In the genomic region with DNA sequence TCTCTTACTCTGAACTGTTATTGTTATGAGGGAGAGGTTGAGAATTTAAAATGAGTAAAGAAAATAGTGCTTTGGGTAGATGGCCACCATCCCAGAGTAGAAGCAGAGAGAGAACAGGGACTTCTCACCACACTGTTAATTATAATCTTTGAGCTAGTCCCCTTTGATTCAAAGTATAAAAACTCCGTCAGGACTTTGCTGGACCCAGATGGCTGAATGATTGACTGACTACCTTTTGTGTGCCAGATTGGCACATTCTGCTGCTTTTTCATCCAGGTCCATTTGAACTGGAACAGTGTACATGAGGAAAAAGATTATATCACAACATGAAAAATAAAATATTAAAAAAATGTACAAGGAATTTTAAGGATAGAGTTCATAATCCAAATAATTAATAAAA, we compare ENCODE assay signal across 20 mouse cellular contexts.
DNase-seq lines count a peak whose midpoint lies in the region; ATAC-seq and TF ChIP-seq lines count a peak whose summit lies in the region.
"Had no signal": no experiment of that assay in that cellular context is flagged by ENCODE, and none has a peak within 500 bp of the region (broad histone marks: within the 10 kb centered on the region; RNA-seq: fewer than 3 reads in every experiment).

No protein-coding gene starts in this region.

- H3K27me3 ChIP-seq in kidney, embryonic 14.5 days (ENCODE audit: control insufficient read depth, insufficient read depth, low read length), result no peaks in the 10 kb centered on the region
- no peaks in the 10 kb centered on the region for H3K27me3 ChIP-seq in kidney, embryonic 15.5 days
- no peaks in the 10 kb centered on the region for H3K27me3 ChIP-seq in forebrain, postnatal 0 days (ENCODE audit: insufficient read depth, low read length)
- H3K27me3 ChIP-seq: embryonic facial prominence, embryonic 13.5 days; heart, embryonic 15.5 days; intestine, embryonic 15.5 days had no signal

- H3K36me3 ChIP-seq in kidney, embryonic 14.5 days (ENCODE audit: control insufficient read depth, insufficient read depth, low read length), result no peaks in the 10 kb centered on the region
- H3K36me3 ChIP-seq in kidney, embryonic 15.5 days, result no peaks in the 10 kb centered on the region
- no peaks in the 10 kb centered on the region for H3K36me3 ChIP-seq in forebrain, postnatal 0 days (ENCODE audit: insufficient read depth)
- H3K36me3 ChIP-seq: embryonic facial prominence, embryonic 13.5 days; heart, embryonic 15.5 days; hindbrain, embryonic 10.5 days; intestine, embryonic 15.5 days had no signal

- ATAC-seq in kidney, embryonic 14.5 days (ENCODE audit: low FRiP score, low TSS enrichment), result no peak
- no peak for ATAC-seq in kidney, embryonic 15.5 days (replicated peaks; ENCODE audit: low FRiP score)
- ATAC-seq in forebrain, postnatal 0 days, result no peak
- ATAC-seq: intestine, embryonic 15.5 days had no signal

- TF ChIP-seq CTCF in forebrain, postnatal 0 days (IDR thresholded peaks at IDR 0.05; ENCODE audit: low read depth), result no peak

- H3K4me2 ChIP-seq in kidney, embryonic 14.5 days (replicated peaks; ENCODE audit: low read depth, low read length), result no peak overlapping the region
- no peak overlapping the region for H3K4me2 ChIP-seq in kidney, embryonic 15.5 days
- H3K4me2 ChIP-seq in forebrain, postnatal 0 days (ENCODE audit: low read depth), result no peak overlapping the region
- H3K4me2 ChIP-seq: embryonic facial prominence, embryonic 13.5 days; heart, embryonic 11.5 days; heart, embryonic 15.5 days; hindbrain, embryonic 14.5 days; intestine, embryonic 15.5 days had no signal

- DNase-seq in cerebellum, postnatal 14 days, result peak; percentile 18 to 47
- DNase-seq in cerebellum, adult 11 months, result no peak
- DNase-seq in kidney, adult 11 months, result peak; percentile 12
- peak; percentile 1 to 10 for DNase-seq in kidney, postnatal 36 days
- peak; percentile 16 for DNase-seq in forebrain, postnatal 0 days
- DNase-seq in heart, adult 9 months (ENCODE audit: low spot score in 2 of 2), result no peak
- DNase-seq: adrenal gland, postnatal 10 days; cerebellum, adult 2 months; cerebellum, postnatal 36 days; gastrocnemius, postnatal 10 days; heart, adult 18-20 months; heart, postnatal 14 days had no signal

- no peaks in the 10 kb centered on the region for H3K9me3 ChIP-seq in kidney, embryonic 14.5 days (ENCODE audit: control insufficient read depth, low read length)
- no peaks in the 10 kb centered on the region for H3K9me3 ChIP-seq in kidney, embryonic 15.5 days (replicated peaks)
- H3K9me3 ChIP-seq in forebrain, postnatal 0 days (ENCODE audit: low read length), result no peaks in the 10 kb centered on the region
- H3K9me3 ChIP-seq: embryonic facial prominence, embryonic 13.5 days; heart, embryonic 15.5 days; hindbrain, embryonic 10.5 days; intestine, embryonic 15.5 days had no signal

- no peaks in the 10 kb centered on the region for H3K4me1 ChIP-seq in kidney, embryonic 14.5 days (ENCODE audit: control insufficient read depth, insufficient read depth, low read length)
- H3K4me1 ChIP-seq in kidney, embryonic 15.5 days, result no peaks in the 10 kb centered on the region
- H3K4me1 ChIP-seq in forebrain, postnatal 0 days (ENCODE audit: insufficient read depth), result no peaks in the 10 kb centered on the region
- H3K4me1 ChIP-seq: embryonic facial prominence, embryonic 13.5 days; heart, embryonic 15.5 days; hindbrain, embryonic 10.5 days; intestine, embryonic 15.5 days had no signal

- 59% methylated on average over 1 of the region's 1 CpGs for WGBS in kidney, embryonic 14.5 days
- WGBS in kidney, embryonic 15.5 days, result 59% methylated on average over 1 of the region's 1 CpGs
- 13% methylated on average over 1 of the region's 1 CpGs for WGBS in forebrain, postnatal 0 days

- no peak overlapping the region for H3K9ac ChIP-seq in kidney, embryonic 14.5 days (ENCODE audit: low read depth, low read length)
- no peak overlapping the region for H3K9ac ChIP-seq in kidney, embryonic 15.5 days
- H3K9ac ChIP-seq in forebrain, postnatal 0 days, result no peak overlapping the region
- H3K9ac ChIP-seq: embryonic facial prominence, embryonic 13.5 days; heart, embryonic 15.5 days; hindbrain, embryonic 14.5 days; intestine, embryonic 15.5 days had no signal

- no peak overlapping the region for H3K4me3 ChIP-seq in kidney, embryonic 14.5 days (ENCODE audit: low read length)
- no peak overlapping the region for H3K4me3 ChIP-seq in kidney, embryonic 15.5 days (replicated peaks)
- no peak overlapping the region for H3K4me3 ChIP-seq in forebrain, postnatal 0 days (ENCODE audit: low read depth, low read length)
- H3K4me3 ChIP-seq: embryonic facial prominence, embryonic 13.5 days; heart, embryonic 15.5 days; hindbrain, embryonic 10.5 days; intestine, embryonic 15.5 days had no signal

- no peak overlapping the region for H3K27ac ChIP-seq in kidney, embryonic 14.5 days (ENCODE audit: low read depth, low read length)
- no peak overlapping the region for H3K27ac ChIP-seq in kidney, embryonic 15.5 days
- no peak overlapping the region for H3K27ac ChIP-seq in forebrain, postnatal 0 days (ENCODE audit: low read depth, low read length)
- H3K27ac ChIP-seq: embryonic facial prominence, embryonic 13.5 days; heart, embryonic 15.5 days; hindbrain, embryonic 10.5 days; hindbrain, embryonic 14.5 days; intestine, embryonic 15.5 days had no signal

Comparison
In these comparisons a context has a peak if more than half of its experiments do, and no peak if none do; other contexts are left out.
1. DNase-seq: peak in cerebellum, postnatal 14 days (2 of 2), kidney, adult 11 months (single experiment), kidney, postnatal 36 days (2 of 2) and forebrain, postnatal 0 days (single experiment); none in cerebellum, adult 11 months (single experiment) and heart, adult 9 months (0 of 2).